Mouse (Mus musculus): ENCODE measurements around the gene Tmem179b.

GRCm38 (mm10) chr19:8722559-8722906 is 51.7 kb downstream of the Tmem179b start:
- no peak for TF ChIP-seq CTCF (IDR thresholded peaks at IDR 0.05; ENCODE audit: insufficient read depth, low read length)
- TF ChIP-seq POLR2A (IDR thresholded peaks at IDR 0.05; ENCODE audit: borderline replicate concordance, extremely low read depth, low read depth, low read length) = no peak

Measured in lung, adult 2 months (tissue).